Mouse (Mus musculus) left cerebral cortex, adult 2 months (tissue): ENCODE results near the gene Cacnb4. TPM values are rescaled to one million over a fixed set of nuclear protein-coding genes. Genes with fewer than 3 reads are reported as not detected.

Experiments used
- DNase-seq, 2 experiments: peaks; one replicate each; pipeline ENCODE4 v3.0.0; 2021 to 2022; ENCODE audit warnings: low spot score in 2 of 2, mixed read lengths in 1 of 2; ENCODE audit errors: extremely low spot score in 1 of 2
- H3K27ac ChIP-seq: fragments of 200-600 bp; 2 replicates; pipeline ENCODE4 v1.8.1; 2022
- H3K4me3 ChIP-seq: fragments of 200-600 bp; 2 replicates; pipeline ENCODE4 v1.8.1; 2022
- CTCF ChIP-seq: fragments of 200-600 bp; IDR thresholded peaks from 2 replicates; pipeline ENCODE4 v1.8.1; 2022; ENCODE audit warnings: antibody characterized with exemption, mild to moderate bottlenecking, moderate library complexity
- intact Hi-C: fragments of 180-260 bp; cut with DNase I; formaldehyde crosslinking; loops from one replicate; pipeline ENCODE4 v1.15.1; 2025
- total RNA-seq, 2 experiments: library from RNA; stranded (reverse); gene quantifications; 2 replicates each; pipeline ENCODE4 v1.2.3; 2021

The Cacnb4 gene
- total RNA-seq, 2 experiments from 2014 or later: 166 to 176 TPM

- TF ChIP-seq CTCF: no peak
- no peak for DNase-seq
- intact Hi-C loops: no loop called here
- no peak overlapping the region for H3K4me3 ChIP-seq
- no peak overlapping the region for H3K27ac ChIP-seq
Measured at GRCm38 (mm10) chr2:52475854-52476253, 200.8 kb downstream of the Cacnb4 start.

DNA sequence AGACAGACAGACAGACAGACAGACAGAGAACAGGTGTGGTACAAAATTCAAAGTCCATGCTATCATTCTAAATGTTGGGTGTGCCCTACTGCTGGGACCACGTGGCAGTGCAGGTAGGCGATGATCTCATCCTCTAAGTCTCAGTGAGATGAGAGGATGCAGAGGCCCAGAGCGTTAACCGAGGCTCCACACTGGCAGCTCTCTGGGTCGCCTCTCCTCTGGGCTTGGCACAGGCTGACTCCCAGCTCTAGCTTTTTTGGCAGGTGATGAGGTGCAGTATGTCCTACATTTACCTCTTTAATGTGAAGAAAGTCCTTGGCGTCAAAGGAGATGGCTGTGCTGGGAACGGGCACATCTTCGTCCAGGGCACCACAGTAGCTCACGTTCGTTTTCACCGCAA lies 202.1 kb downstream of the Cacnb4 start:
- Histone ChIP-seq H3K4me3 (no peak overlapping the region), H3K27ac (no peak overlapping the region)
- no peak for TF ChIP-seq CTCF
- intact Hi-C loops: no loop called here
- DNase-seq: no peak

DNA sequence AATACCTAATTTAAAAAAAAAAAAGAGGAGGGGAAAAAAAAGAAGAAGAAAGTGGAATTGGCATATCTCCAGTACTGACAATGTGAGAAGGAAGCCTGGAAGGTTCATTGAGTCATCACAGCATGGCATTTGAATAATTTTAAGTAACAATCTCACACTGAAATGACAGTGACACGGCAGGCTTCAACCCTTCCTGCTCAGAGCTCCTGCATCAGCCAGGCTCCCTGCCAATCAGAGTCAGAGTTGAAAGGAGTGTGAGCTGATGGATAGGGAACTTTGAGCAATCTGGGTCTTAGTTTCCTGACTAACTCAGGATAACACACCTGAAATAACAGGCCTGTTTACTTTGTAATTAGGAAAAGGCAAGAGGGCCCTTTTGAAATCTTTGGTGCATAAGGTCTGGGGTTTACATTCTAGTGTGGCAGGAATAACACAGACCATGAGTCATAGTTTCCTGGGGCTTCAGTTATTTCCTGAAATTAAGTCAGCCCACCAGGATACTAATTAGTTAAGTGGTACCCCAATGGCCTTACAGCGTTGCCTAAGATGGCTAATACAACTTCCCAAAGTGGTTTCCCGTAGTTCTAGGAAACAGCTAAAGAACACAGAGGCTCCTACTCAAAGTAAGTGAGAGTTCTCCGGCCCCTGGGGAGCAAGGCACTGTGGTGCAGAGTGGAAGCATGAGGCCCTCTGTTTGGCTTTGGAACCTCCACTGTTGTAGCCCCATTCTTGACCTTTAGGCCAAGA lies 204.9 kb downstream of the Cacnb4 start:
- Histone ChIP-seq H3K4me3 (no peak overlapping the region), H3K27ac (no peak overlapping the region)
- no peak for TF ChIP-seq CTCF
- intact Hi-C loops: no loop called here
- DNase-seq: no peak

GRCm38 (mm10) chr2:52470044-52470560 lies 206.5 kb downstream of the Cacnb4 start:
- intact Hi-C loops: no loop called here
- Histone ChIP-seq H3K4me3 (no peak overlapping the region), H3K27ac (no peak overlapping the region)
- DNase-seq: no peak
- TF ChIP-seq CTCF: no peak

DNA sequence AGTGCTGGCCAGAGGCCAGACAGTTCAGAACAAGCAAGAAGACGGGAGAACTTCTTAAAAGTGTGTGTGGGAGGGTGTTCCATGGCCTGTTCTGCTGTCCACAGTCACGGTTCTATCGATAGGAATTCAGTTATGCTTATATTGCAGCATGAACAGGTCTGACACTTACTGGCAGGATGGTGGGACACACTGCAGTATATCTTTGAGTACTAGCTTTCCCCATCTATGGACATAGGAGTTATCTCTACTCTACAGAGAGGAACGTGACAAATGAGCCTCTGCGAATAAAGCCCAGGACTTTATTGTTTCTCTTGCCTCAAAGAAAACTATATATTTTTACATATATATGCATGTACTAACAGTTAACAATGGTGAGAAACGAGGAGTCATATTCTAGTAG lies 209.0 kb downstream of the Cacnb4 start:
- Histone ChIP-seq H3K27ac (no peak overlapping the region), H3K4me3 (no peak overlapping the region)
- TF ChIP-seq CTCF: no peak
- intact Hi-C loops: no loop called here
- no peak for DNase-seq

- intact Hi-C loops: no loop called here
- DNase-seq: no peak
- no peak for TF ChIP-seq CTCF
- no peak overlapping the region for H3K4me3 ChIP-seq
- H3K27ac ChIP-seq: peak overlapping the region; percentile 44; the same call in 1 of the 2 replicates
Measured at GRCm38 (mm10) chr2:52461206-52461967, 215.2 kb downstream of the Cacnb4 start.

- no peak for DNase-seq
- intact Hi-C loops: no loop called here
- no peak for TF ChIP-seq CTCF
Measured at GRCm38 (mm10) chr2:52455606-52456479, 220.8 kb downstream of the Cacnb4 start.

GRCm38 (mm10) chr2:52449818-52450217 lies 226.8 kb downstream of the Cacnb4 start:
- DNase-seq: no peak
- Histone ChIP-seq H3K27ac (no peak overlapping the region), H3K4me3 (no peak overlapping the region)
- no peak for TF ChIP-seq CTCF
- intact Hi-C loops: no loop called here

More at GRCm38 (mm10) chr2:52455606-52456479, 220.8 kb downstream of the Cacnb4 start:
- Histone ChIP-seq H3K27ac (no peak overlapping the region), H3K4me3 (no peak overlapping the region)

GRCm38 (mm10) chr2:52448916-52449315 lies 227.7 kb downstream of the Cacnb4 start:
- Histone ChIP-seq H3K4me3 (no peak overlapping the region), H3K27ac (no peak overlapping the region)
- intact Hi-C loops: no loop called here
- TF ChIP-seq CTCF: no peak
- DNase-seq: no peak

- Histone ChIP-seq H3K27ac (no peak overlapping the region), H3K4me3 (no peak overlapping the region)
- intact Hi-C loops: no loop called here
- no peak for TF ChIP-seq CTCF
- no peak for DNase-seq
Measured at GRCm38 (mm10) chr2:52446648-52447047, 230.0 kb downstream of the Cacnb4 start.

DNA sequence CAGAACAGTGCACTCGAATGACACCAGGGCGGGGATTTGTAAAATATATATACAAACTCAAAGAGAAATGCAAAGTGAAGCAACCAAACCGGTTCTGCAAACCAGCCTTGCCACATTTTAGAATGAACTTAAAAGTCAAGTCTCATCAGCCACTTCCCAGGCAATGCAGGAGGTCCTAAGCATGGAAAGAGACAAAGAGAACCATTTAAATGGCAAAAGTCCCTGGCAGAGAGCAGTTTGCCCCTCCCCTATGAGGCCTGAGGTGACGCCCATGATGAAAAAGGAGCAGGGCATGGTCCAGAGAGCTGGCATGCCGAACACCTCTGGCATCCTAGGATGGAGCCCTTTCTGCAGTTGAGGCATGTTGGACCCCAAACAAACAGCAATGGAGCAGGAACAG lies 234.5 kb downstream of the Cacnb4 start:
- intact Hi-C loops: no loop called here
- DNase-seq: no peak
- no peak overlapping the region for H3K4me3 ChIP-seq
- no peak for TF ChIP-seq CTCF
- no peak overlapping the region for H3K27ac ChIP-seq
